Mouse (Mus musculus) heart, postnatal 14 days (tissue): ENCODE results near the gene Ehbp1. TPM values are rescaled to one million over a fixed set of nuclear protein-coding genes. Genes with fewer than 3 reads are reported as not detected.

Experiments
- DNase-seq, 2 experiments: peaks; one replicate each; pipeline ENCODE4 v3.0.0; 2021 to 2022
- intact Hi-C: fragments of 180-260 bp; cut with DNase I; formaldehyde crosslinking; loops from one replicate; pipeline ENCODE4 v1.15.1; 2025
- total RNA-seq, 2 experiments: library from RNA; stranded (reverse); gene quantifications; 2 replicates each; pipeline ENCODE4 v1.2.3; 2021

Ehbp1 gene
- total RNA-seq, 2 experiments from 2014 or later = 91.6 to 117 TPM

- DNase-seq = peak in 1 of 2 experiments; percentile 16
- intact Hi-C loops = no loop called here
Observed at GRCm38 (mm10) chr11:22004331-22004841, 337.7 kb downstream of the Ehbp1 start.

DNA sequence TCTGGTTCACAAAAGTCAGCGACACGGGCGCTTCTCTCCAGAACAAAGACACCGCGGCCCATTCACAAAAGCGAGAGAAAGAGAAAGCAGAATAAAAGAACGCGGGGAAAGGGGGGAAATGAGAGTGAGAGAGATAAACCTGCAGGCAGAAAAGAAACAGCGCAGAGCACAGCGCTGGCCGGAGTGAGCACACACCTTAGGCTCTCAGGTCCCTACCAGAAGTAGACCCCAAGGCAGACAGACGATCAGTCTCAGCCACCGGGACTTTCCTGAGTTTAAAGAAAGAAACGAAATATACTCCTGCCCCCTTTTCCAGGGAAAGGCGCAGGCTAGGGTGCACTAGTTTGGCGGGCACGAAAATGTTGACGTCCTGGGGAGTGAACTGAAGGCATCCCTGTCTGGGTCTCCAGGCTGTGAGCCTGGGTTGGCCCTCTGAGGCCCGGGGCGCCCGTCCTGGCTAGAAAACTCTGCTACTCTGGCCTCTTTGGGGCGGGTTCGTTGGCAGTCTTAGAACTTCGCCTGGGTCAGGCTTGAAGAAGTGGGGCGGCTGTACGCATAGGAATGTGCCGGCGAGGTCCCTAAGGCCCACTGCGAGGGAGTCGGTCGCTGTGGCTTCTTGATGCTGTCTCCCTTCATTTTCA is 338.6 kb downstream of the Ehbp1 start:
- intact Hi-C loops = no loop called here
- peak; percentile 16 to 26 for DNase-seq

DNA sequence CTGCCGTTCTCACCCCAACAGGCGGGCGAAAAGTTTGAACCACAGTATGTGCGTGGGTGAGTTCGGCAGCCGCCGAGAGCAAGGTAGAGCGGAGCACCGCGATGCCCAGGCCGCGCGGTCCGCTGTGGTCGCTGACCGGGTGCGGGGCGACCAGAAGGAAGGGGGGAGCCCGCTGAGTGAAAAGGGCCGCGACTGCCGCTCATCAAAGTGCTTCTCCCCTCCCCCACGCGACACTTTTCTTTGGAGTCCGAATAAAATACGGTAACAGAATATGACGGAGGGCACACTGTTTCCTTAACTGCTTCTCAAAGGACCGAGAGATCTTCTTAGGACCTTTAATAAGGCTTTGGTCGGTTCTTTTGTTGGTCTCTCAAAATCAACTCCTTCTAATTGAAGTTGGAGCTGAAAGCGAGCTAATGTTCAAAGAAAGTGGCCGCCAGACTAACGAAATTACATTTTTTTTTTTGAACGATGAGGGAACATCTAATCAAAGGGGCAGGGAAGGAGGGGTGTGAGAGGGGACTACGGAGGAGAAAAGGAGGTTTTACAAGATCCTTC is 339.2 kb downstream of the Ehbp1 start, which contains the start of gene Otx1:
Otx1 (minus strand) TSS at position 115 of the 558 bp plus-strand sequence.
- peak; percentile 8 to 22 for DNase-seq
- intact Hi-C loops = no loop called here

DNA sequence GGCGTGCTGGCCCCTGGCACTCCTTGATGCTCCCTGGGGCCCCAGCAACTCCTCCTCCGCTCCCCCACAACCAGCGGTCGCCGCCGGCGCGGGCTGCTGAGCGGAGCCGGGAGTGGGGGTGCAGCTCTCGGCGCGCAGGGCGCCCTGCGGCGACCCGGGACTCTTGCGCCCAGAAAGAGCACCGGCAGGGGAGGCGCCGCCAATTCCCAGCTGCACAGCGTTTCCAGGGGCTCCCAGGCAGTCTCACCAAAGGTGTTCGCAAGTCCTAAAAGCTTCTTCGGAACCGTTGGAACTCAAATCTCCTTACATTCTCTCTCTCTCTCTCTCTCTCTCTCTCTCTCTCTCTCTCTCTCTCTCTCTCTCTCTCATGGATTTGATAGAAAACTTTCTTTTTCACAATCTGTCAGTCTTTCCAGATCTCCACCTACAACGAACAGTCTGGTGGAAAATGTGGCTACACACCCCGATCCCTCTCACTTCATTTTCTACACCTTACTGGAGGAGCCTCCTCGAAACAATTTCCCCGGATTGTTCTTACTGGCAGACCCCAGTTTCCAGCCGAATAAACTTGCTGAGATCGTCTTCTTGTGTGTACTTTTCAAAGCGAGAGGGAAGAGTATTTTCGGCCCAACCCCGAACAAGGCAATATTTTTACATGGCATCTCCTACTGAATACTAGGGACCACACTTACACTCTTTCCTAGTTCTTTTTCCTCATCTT is 339.9 kb downstream of the Ehbp1 start:
- intact Hi-C loops = no loop called here

GRCm38 (mm10) chr11:22001321-22002061 is 340.6 kb downstream of the Ehbp1 start:
- intact Hi-C loops = no loop called here

More for the DNA sequence above, 339.9 kb downstream of the Ehbp1 start:
- peak in 1 of 2 experiments; percentile 49 for DNase-seq

DNA sequence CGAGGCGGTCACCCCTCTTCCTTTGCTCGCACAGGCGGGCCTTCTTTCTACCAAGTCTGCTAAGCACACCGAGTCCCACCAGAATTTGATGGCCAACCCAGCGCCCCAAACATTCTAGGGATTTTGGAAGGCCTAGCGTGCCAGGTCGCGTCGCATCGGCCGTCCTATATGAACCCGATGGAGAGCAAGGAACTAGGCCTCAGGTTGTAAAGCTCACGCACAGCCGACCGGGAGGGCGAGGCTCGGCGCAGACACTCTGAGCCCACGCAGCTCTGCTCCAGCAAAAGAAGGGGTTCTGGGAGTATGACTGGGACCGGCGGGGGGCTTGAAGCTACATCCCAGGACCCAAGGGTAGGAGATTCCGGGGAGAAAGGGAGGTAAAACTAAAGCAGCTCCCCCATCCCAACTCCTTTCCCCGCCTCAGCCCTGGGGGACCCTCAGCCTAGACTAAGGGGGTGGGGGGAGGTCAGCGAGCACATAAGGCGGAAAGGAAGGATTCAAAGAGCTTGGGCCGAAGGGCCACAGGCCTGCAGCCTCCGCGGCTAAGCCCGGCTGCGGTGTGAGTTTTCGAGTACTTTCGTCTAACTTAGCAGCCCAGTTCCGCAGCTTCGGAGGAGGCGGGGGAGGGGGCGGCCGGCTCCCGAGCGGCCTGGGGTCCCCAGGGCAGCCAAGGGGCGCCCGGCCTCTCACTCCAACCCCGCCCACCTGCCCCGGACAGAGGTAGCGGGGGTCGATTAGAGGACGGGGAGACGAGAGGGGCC is 341.6 kb downstream of the Ehbp1 start:
- peak in 1 of 2 experiments; percentile 13 for DNase-seq
- intact Hi-C loops = no loop called here

More at GRCm38 (mm10) chr11:22001321-22002061, 340.6 kb downstream of the Ehbp1 start:
- peak; percentile 32 to 48 for DNase-seq

DNA sequence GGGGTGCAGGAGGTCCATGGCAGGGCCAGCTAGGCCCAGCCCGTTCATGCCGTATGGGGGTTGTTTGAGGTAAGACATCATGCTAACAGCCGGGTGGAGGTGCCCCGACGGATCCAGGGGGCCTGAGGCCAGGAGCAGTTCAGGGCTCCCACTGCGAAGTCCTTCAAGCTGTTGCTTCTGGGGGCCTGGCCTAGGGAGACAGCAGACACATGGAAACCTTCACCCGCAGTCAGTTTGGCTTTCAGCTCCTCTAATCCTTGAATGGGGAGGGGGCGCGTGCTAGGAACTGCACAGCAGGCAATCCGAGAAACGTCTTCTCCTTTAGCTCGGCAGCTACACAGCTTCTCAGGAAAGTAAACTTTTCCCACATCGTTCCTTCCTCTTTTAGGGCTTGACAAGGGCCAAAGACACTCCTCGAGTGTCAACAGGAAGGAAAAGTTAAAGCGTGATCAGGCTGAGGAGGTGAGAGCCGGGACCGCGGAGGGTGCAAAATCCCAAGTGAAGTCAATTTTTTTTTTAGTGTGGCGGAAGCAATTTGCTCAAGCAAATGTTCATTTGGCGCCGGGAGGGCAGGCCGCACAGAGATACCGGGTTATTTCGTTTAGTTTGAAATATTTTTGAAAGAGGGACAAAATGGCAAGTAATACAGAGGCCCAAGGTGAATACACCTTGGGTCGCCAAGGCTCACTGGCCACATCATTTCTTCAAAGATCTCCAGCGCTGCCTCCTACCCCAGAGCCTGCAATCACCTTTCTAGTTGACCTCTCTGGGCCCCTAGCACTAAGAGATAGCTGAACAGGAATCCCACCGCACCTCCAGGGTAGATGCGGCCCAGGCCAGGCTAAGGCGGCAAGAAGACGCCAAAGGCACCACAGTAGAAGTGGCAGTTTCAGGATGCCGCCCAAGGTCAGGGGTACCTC is 342.4 kb downstream of the Ehbp1 start:
- no peak for DNase-seq
- intact Hi-C loops = no loop called here

- DNase-seq = no peak
- intact Hi-C loops = no loop called here
Observed at GRCm38 (mm10) chr11:21998141-21999047, 343.7 kb downstream of the Ehbp1 start.

DNA sequence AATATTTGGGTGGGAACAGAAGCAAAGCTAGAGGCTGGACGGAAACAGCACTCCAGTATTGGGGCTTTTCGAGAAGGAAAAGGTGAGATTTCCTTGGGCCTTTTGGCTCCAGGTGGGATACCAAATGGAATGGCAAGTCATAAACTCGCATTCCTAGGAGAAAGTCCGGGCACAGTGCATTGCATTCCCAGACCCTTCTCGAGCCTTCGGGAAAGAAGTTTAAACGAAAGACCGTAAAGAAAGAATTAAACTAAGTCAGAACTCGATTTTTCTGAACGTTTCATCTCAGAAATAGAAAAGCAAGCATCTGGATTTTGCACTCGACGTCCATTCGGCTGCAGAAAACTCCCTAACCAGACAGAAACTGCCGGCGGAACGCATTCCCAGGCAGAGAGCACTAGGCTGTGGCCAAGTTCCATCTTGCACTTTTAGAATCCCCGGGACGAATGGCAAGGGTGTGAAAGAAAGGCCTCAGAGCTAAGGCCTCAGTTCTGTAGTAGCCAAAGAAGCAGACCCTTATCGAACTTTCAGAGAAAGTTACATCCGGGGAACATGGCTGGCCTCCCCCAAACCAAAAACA is 344.4 kb downstream of the Ehbp1 start:
- peak in 1 of 2 experiments; percentile 15 for DNase-seq
- intact Hi-C loops = no loop called here

GRCm38 (mm10) chr11:21996661-21997560 is 345.2 kb downstream of the Ehbp1 start:
- peak; percentile 34 to 41 for DNase-seq
- intact Hi-C loops = no loop called here

DNA sequence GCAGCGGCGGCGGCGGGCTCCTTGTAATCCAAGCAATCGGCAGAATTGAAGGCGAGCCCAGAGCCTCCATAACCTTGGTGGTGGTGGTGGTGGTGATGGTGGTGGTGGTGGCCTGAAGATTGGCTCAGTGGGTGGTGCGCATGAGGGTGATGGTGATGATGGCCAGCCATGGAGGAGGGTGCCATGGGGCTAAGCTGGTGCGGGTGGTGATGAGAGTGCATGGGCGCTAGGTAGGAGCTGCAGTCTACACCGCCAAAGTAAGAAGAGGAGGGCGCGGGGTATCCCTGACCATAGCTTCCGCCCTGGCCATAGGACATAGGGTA is 345.8 kb downstream of the Ehbp1 start:
- intact Hi-C loops = no loop called here

DNA sequence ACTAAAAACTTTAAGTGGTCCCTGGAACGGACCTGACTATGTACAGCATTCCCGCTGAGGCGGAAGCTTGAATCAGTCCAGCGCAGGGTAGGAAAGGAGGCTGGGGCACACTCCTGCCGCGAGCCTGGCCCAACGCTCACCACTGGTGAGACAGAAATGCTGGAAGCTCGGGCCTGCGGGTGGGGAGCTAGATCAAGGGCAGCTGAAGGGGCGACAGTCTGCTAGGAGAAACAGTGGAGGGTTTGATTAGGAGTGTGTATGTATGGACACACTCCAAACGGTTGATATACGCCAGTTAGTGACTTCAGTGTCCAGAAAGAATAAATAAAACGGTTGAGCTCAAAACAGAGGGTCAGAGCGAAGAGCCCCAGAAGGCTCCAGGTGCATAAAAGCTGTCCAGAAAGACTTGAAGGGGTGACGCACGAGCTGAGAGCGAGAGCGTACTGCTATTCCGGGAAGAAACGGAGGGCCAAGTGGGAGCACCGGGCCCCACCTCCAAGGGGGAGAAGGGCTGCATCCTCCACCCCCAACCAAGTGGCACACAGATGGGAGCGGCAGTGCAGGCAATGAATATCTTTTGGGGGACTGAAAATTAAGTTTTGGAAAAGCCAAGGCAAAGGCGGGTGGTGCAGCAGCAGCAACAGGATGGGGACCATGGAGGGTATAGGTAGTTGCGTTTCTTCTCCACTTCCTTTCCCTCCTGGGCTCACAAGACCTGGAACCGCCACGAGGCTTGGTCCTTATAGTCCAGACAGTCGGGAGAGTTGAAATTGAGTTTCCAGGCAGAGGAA is 346.4 kb downstream of the Ehbp1 start:
- no peak for DNase-seq
- intact Hi-C loops = no loop called here

More for the DNA sequence above, 345.8 kb downstream of the Ehbp1 start:
- no peak for DNase-seq

DNA sequence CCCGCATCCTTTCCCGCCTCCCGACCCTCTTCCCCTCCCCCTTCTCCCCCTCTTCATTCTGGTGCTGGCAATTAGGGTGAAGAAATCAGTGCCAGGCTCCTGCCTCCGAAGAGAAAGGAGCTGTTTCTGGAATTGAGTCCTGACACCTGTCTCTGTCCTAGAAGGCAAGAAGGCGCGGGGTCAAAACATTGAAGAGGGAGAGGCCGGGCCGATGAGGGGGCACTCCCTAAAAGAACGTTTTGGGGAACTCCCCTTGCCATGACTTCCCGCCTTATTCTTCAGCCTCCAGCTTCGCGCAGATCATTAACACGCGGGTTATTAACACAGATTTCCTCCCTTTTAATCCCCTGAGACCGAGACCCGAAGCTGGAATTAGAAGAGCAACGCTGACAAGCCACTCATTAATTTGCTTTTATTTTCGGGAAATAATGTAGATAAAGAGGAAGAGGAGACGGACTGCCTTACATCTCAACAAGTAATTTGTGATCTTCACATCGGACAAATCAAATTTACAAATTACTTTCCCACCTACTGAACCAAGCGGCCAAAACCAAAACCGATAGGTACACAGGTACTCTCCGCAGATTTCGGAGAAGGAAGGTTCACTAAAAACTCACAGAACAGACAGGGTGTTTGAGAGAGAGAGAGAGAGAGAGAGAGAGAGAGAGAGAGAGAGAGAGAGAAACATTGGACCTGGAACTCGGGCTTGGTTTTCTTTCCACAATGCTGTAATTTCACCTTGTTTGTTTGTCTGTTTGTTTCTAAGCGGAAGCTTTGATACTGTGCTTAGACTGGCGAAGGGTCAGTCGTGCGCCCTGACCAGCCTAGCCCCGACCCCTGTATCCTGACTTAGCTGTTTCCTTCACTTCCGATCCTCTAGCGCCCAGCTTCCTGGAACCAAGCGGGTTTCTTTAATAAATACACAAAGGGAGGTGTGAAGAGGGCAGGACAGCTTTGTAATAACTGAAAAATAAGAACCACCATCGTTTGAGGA is 347.4 kb downstream of the Ehbp1 start:
- no peak for DNase-seq
- intact Hi-C loops = no loop called here

DNA sequence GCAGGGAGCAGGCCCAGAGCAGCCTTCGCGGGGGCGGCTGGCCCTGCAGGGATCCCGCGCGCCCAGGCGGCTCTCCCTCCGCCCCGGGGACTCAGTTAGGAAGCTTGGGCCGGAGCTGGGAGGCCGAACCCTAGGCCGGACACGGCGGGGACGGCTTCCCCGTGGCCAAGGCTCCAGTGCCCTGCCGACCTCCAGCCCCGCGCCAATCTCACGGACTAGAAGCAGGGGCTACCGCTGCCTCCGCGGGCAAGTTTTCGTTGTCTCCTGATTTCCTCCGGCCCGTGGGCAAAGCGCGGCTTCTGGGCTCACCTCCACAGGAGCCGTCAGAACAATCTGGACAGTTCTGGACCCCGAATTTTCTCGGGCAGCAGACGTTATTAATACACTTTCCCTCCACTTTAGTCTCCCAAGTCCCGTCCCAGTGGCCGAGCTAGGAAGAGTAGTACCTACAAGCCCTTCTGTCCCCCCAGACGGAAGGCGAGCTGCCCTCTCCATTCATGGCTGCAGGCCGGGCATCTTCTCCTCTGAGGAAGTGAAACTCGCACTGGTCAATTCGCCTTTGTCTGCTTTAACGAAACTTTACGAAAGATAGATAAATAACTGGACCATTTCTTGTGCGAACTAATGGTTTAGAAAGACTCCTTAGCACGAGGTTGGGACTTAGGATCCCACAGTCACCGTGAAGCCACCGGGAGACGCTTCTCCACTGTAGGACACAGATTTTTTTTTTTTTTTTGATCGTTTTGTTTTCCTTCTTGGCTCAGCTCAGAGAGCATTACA is 348.3 kb downstream of the Ehbp1 start:
- intact Hi-C loops = no loop called here
- peak; percentile 56 to 57 for DNase-seq
